8 mouse cellular contexts compared by ENCODE assay signal in genomic region chr14:47188475-47188847, GRCm38 (mm10). TPM values are rescaled to one million over a fixed set of nuclear protein-coding genes. Genes with fewer than 3 reads are reported as not detected.
A peak's percentile ranks its signal among the peaks of the same experiment; 100 is the strongest.
DNase-seq lines count a peak whose midpoint lies in the region; ATAC-seq and TF ChIP-seq lines count a peak whose summit lies in the region.

No protein-coding gene starts in this region.

- no peak overlapping the region for H3K27ac ChIP-seq in lung, embryonic 16.5 days (ENCODE audit: low read length)
- no peak overlapping the region for H3K27ac ChIP-seq in embryonic facial prominence, embryonic 15.5 days (replicated peaks)
- H3K27ac ChIP-seq in limb, embryonic 10.5 days: 0 out of 2 replicates have a peak overlapping the region, but pooled peaks have one; percentile 57
- no peak overlapping the region for H3K27ac ChIP-seq in olfactory bulb, adult 2 months (ENCODE audit: insufficient read depth, low read depth, low read length)

- peaks cover 9% of the 10 kb centered on the region; the same call in 1 of the 2 replicates for H3K4me1 ChIP-seq in lung, embryonic 16.5 days (replicated peaks; ENCODE audit: control insufficient read depth, insufficient read depth, low read length)
- peaks cover 11% of the 10 kb centered on the region for H3K4me1 ChIP-seq in embryonic facial prominence, embryonic 15.5 days
- H3K4me1 ChIP-seq in limb, embryonic 10.5 days: peaks cover 9% of the 10 kb centered on the region
- peaks cover 6% of the 10 kb centered on the region for H3K4me1 ChIP-seq in olfactory bulb, adult 2 months (ENCODE audit: control insufficient read depth, insufficient read depth, low read length)

- no peak for TF ChIP-seq POLR2A in olfactory bulb, adult 2 months (IDR thresholded peaks at IDR 0.05; ENCODE audit: insufficient read depth, low read depth, low read length)

- WGBS in lung, embryonic 16.5 days: 1% methylated on average over 16 of the region's 16 CpGs
- WGBS in embryonic facial prominence, embryonic 15.5 days: under 1% methylated on average over 16 of the region's 16 CpGs
- WGBS in limb, embryonic 10.5 days: under 1% methylated on average over 16 of the region's 16 CpGs
- WGBS in olfactory bulb, adult 2 months: 2% methylated on average over 16 of the region's 16 CpGs

- peaks cover 11% of the 10 kb centered on the region for H3K27me3 ChIP-seq in lung, embryonic 16.5 days (ENCODE audit: control insufficient read depth, insufficient read depth, low read depth, low read length)
- H3K27me3 ChIP-seq in embryonic facial prominence, embryonic 15.5 days: peaks cover 20% of the 10 kb centered on the region
- peaks cover 24% of the 10 kb centered on the region for H3K27me3 ChIP-seq in limb, embryonic 10.5 days (ENCODE audit: low read depth, poor library complexity, severe bottlenecking)

- peak overlapping the region; percentile 70 for H3K4me3 ChIP-seq in lung, embryonic 16.5 days (ENCODE audit: low read length)
- peak overlapping the region; percentile 70 for H3K4me3 ChIP-seq in embryonic facial prominence, embryonic 15.5 days (replicated peaks)
- peak overlapping the region; percentile 74 for H3K4me3 ChIP-seq in limb, embryonic 10.5 days
- H3K4me3 ChIP-seq in olfactory bulb, adult 2 months (ENCODE audit: insufficient read depth, low read depth, low read length): peak overlapping the region; percentile 91

- peak overlapping the region; percentile 64 for H3K9ac ChIP-seq in lung, embryonic 16.5 days (ENCODE audit: low read length)
- H3K9ac ChIP-seq in embryonic facial prominence, embryonic 15.5 days: 0 out of 2 replicates have a peak overlapping the region, but pooled peaks have one; percentile 21

- DNase-seq in lung, postnatal 14 days: no peak
- DNase-seq in limb, embryonic 10.5 days (ENCODE audit: low spot score): no peak
- no peak for DNase-seq in retina, postnatal 1 day
- no peak for DNase-seq in cerebellum, postnatal 4 days (ENCODE audit: low spot score in 2 of 2)
- DNase-seq in layer of hippocampus, adult 18-20 months (ENCODE audit: low spot score in 2 of 2): no peak

- no peak for TF ChIP-seq CTCF in olfactory bulb, adult 2 months (IDR thresholded peaks at IDR 0.05; ENCODE audit: insufficient read depth, low read depth, low read length)

- ATAC-seq in lung, embryonic 16.5 days (ENCODE audit: low read depth): 0 out of 2 replicates have a peak, but pooled peaks have one; percentile 24
- ATAC-seq in embryonic facial prominence, embryonic 15.5 days (ENCODE audit: insufficient number of reproducible peaks, low FRiP score, low TSS enrichment, low read depth): peak; percentile 21; the same call in 1 of the 2 replicates

- peak overlapping the region; percentile 85 for H3K4me2 ChIP-seq in lung, embryonic 16.5 days (ENCODE audit: low read depth, low read length)
- peak overlapping the region; percentile 100 for H3K4me2 ChIP-seq in embryonic facial prominence, embryonic 15.5 days (replicated peaks)

- H3K36me3 ChIP-seq in lung, embryonic 16.5 days (ENCODE audit: control insufficient read depth, insufficient read depth, low read length): no peaks in the 10 kb centered on the region
- H3K36me3 ChIP-seq in embryonic facial prominence, embryonic 15.5 days: no peaks in the 10 kb centered on the region
- no peaks in the 10 kb centered on the region for H3K36me3 ChIP-seq in limb, embryonic 10.5 days

- H3K9me3 ChIP-seq in lung, embryonic 16.5 days (ENCODE audit: control insufficient read depth, low read length): no peaks in the 10 kb centered on the region
- no peaks in the 10 kb centered on the region for H3K9me3 ChIP-seq in embryonic facial prominence, embryonic 15.5 days (replicated peaks)
- H3K9me3 ChIP-seq in limb, embryonic 10.5 days (replicated peaks): no peaks in the 10 kb centered on the region

RNA-seq across cellular contexts. Expression of gene Gch1, which starts 0.8 kb away (rescaled TPM):
- 4.6 and 5.6 TPM in 2 replicates for polyA plus RNA-seq in lung, embryonic 16.5 days (2015; fragmentation: Nextera tagmentation; extraction: Ambion mirVana)
- 1.3 and 1.6 TPM in 2 replicates for polyA plus RNA-seq in embryonic facial prominence, embryonic 15.5 days (2015; fragmentation: Nextera tagmentation; extraction: Ambion mirVana)
- 0.72 and 0.88 TPM in 2 replicates for polyA plus RNA-seq in limb, embryonic 10.5 days (2016; fragmentation: Nextera tagmentation; extraction: Ambion mirVana)
- polyA plus RNA-seq in olfactory bulb, adult 2 months (2012; ENCODE audit: insufficient read depth, insufficient read length, low replicate concordance, missing spikeins): not detected in 2 replicates
- 1 to 10 TPM; 1.6 to 2.0 TPM for total RNA-seq in layer of hippocampus, adult 18-20 months (2021)
